Mouse (Mus musculus): Measurements from ENCODE around the gene St6galnac3. TPM values are rescaled to one million over a fixed set of nuclear protein-coding genes. Genes with fewer than 3 reads are reported as not detected.

Gene St6galnac3
- polyA plus RNA-seq, 1 experiment, result not detected

GRCm38 (mm10) chr3:153662796-153663195, 62.2 kb downstream of the St6galnac3 start:
- Histone ChIP-seq H3K4me1 (ENCODE audit: control insufficient read depth, insufficient read depth, low read length) (no peaks in the 10 kb centered on the region), H3K4me3 (ENCODE audit: insufficient read depth, low read length) (no peak overlapping the region), H3K27ac (ENCODE audit: insufficient read depth, low read depth, low read length) (no peak overlapping the region)
- TF ChIP-seq CTCF (IDR thresholded peaks at IDR 0.05; ENCODE audit: low read depth, low read length), result no peak
- TF ChIP-seq POLR2A (IDR thresholded peaks at IDR 0.05; ENCODE audit: borderline replicate concordance, low read depth, low read length), result no peak

GRCm38 (mm10) chr3:153661927-153662326, 63.0 kb downstream of the St6galnac3 start:
- Histone ChIP-seq H3K4me1 (ENCODE audit: control insufficient read depth, insufficient read depth, low read length) (no peaks in the 10 kb centered on the region), H3K4me3 (ENCODE audit: insufficient read depth, low read length) (no peak overlapping the region), H3K27ac (ENCODE audit: insufficient read depth, low read depth, low read length) (no peak overlapping the region)
- TF ChIP-seq POLR2A (IDR thresholded peaks at IDR 0.05; ENCODE audit: borderline replicate concordance, low read depth, low read length) (no peak), CTCF (IDR thresholded peaks at IDR 0.05; ENCODE audit: low read depth, low read length) (no peak)

DNA sequence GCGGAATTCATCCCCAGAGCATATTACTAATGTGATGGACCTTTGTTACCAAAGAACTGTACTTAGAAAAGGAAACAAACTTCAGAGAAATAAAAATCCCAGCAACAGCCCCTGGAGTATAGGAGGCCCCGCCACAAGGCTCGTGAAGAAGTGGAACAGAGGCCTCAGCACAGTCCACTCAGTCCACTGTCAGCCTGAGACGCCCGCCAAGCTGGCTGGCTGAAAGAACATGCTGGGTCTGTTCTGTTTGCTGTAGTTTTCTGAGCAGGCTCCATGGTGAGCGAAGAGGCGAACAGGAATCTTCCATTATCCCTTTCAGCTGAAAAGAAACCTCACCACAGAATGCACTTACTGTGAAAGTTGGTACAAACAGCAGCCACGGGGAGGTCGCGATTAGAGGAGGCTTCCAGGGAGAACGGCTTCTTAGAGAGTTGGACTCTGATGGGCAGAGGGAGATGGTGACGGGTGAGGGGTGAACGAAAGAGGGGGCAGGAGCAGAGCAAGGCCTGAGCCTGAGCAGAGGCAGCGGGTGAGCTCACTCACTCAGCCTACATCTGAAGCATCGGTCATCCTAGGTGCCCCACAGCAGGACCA, 65.3 kb downstream of the St6galnac3 start:
- Histone ChIP-seq H3K4me1 (ENCODE audit: control insufficient read depth, insufficient read depth, low read length) (no peaks in the 10 kb centered on the region), H3K4me3 (ENCODE audit: insufficient read depth, low read length) (no peak overlapping the region), H3K27ac (ENCODE audit: insufficient read depth, low read depth, low read length) (no peak overlapping the region)
- TF ChIP-seq POLR2A (IDR thresholded peaks at IDR 0.05; ENCODE audit: borderline replicate concordance, low read depth, low read length), result no peak
- TF ChIP-seq CTCF (IDR thresholded peaks at IDR 0.05; ENCODE audit: low read depth, low read length), result no peak

DNA sequence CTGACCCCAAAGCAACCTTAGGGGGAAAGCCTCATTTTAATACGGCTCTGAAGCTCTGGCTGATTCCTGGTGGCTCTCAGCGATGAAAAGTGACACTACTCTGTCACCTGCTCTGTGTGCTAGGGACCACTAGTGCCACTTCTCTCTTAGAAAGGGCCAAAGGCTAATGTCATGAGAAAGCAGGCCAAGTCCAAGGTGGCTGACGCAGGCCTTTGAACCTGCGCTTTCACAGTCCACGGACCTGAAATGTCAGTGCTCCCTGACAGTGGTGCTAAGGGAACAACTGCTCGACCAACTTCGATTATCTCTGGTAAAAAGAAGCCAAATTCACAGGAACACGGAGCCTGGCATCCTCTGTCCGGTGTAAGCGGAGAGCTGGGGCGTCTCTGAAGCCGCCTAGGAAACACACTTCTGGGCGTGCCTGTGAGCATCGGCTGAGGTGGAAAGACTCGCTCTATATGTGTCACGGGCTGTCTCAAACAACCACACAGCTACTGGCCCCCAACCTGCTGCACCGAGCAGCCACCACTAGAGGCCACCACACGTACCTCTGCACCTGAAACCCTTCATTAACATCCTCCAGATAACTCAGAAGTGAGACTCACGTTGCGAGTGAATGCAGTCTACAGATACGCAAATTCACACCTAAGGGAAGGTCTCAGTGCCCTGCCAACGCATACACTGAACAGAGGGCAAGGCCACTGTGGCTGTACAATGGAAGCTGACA, 66.8 kb downstream of the St6galnac3 start:
- Histone ChIP-seq H3K27ac (ENCODE audit: insufficient read depth, low read depth, low read length) (no peak overlapping the region), H3K4me1 (ENCODE audit: control insufficient read depth, insufficient read depth, low read length) (no peaks in the 10 kb centered on the region), H3K4me3 (ENCODE audit: insufficient read depth, low read length) (no peak overlapping the region)
- no peak for TF ChIP-seq CTCF (IDR thresholded peaks at IDR 0.05; ENCODE audit: low read depth, low read length)
- TF ChIP-seq POLR2A (IDR thresholded peaks at IDR 0.05; ENCODE audit: borderline replicate concordance, low read depth, low read length), result no peak

DNA sequence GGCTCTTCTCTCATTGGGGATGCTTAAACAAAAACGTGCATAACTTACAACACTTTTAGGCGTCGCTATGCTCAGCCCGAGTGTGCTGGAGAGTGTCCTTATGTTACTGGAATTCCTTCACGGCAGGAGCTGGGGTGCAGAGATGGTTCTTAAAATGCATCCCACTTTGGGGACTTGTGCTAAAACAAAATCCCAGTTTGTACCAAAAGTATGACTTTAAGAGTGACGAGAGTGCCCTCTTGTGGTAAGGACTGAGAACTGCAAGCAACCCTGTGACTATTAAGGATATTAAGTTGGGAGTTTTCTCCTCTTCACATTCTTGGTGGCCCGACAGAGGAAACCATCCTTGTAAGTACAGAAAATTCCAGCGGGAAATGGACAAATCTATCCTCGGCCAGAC, 69.9 kb downstream of the St6galnac3 start:
- H3K4me1 ChIP-seq (ENCODE audit: control insufficient read depth, insufficient read depth, low read length), result no peaks in the 10 kb centered on the region
- H3K27ac ChIP-seq (ENCODE audit: insufficient read depth, low read depth, low read length), result no peak overlapping the region
- no peak overlapping the region for H3K4me3 ChIP-seq (ENCODE audit: insufficient read depth, low read length)
- TF ChIP-seq CTCF (IDR thresholded peaks at IDR 0.05; ENCODE audit: low read depth, low read length), result peak; percentile 29; the same call in 1 of the 2 replicates
- TF ChIP-seq POLR2A (IDR thresholded peaks at IDR 0.05; ENCODE audit: borderline replicate concordance, low read depth, low read length), result no peak

- Histone ChIP-seq H3K4me1 (ENCODE audit: control insufficient read depth, insufficient read depth, low read length) (no peaks in the 10 kb centered on the region), H3K4me3 (ENCODE audit: insufficient read depth, low read length) (no peak overlapping the region), H3K27ac (ENCODE audit: insufficient read depth, low read depth, low read length) (no peak overlapping the region)
- TF ChIP-seq POLR2A (IDR thresholded peaks at IDR 0.05; ENCODE audit: borderline replicate concordance, low read depth, low read length) (no peak), CTCF (IDR thresholded peaks at IDR 0.05; ENCODE audit: low read depth, low read length) (no peak)
Measured at GRCm38 (mm10) chr3:153652850-153653249, 72.1 kb downstream of the St6galnac3 start.

GRCm38 (mm10) chr3:153648713-153649112, 76.3 kb downstream of the St6galnac3 start:
- no peak overlapping the region for H3K4me3 ChIP-seq (ENCODE audit: insufficient read depth, low read length)
- no peak for TF ChIP-seq CTCF (IDR thresholded peaks at IDR 0.05; ENCODE audit: low read depth, low read length)
- TF ChIP-seq POLR2A (IDR thresholded peaks at IDR 0.05; ENCODE audit: borderline replicate concordance, low read depth, low read length), result no peak
- no peaks in the 10 kb centered on the region for H3K4me1 ChIP-seq (ENCODE audit: control insufficient read depth, insufficient read depth, low read length)
- H3K27ac ChIP-seq (ENCODE audit: insufficient read depth, low read depth, low read length), result no peak overlapping the region

DNA sequence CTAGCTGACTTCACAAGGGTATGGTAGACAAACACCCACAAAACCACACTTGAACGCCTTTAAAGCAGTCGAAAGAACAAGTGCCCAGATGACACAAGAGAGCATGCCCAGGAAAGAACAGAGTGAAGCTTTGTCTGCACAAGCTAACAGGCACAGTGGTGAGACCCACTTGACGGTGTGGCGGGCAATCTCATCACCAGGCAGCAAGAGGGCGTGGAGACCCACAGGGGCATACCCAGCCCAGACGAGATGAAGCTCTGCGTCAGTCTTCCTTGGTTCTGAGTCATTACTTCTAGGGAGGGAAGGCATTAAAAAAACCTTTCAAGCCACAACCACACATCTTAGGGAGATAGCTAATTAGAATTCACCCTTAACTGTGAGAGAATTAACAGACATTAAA, 79.2 kb downstream of the St6galnac3 start:
- no peak for TF ChIP-seq POLR2A (IDR thresholded peaks at IDR 0.05; ENCODE audit: borderline replicate concordance, low read depth, low read length)
- no peak for TF ChIP-seq CTCF (IDR thresholded peaks at IDR 0.05; ENCODE audit: low read depth, low read length)
- Histone ChIP-seq H3K4me1 (ENCODE audit: control insufficient read depth, insufficient read depth, low read length) (no peaks in the 10 kb centered on the region), H3K4me3 (ENCODE audit: insufficient read depth, low read length) (no peak overlapping the region), H3K27ac (ENCODE audit: insufficient read depth, low read depth, low read length) (no peak overlapping the region)

- Histone ChIP-seq H3K4me3 (ENCODE audit: insufficient read depth, low read length) (no peak overlapping the region), H3K4me1 (ENCODE audit: control insufficient read depth, insufficient read depth, low read length) (no peaks in the 10 kb centered on the region), H3K27ac (ENCODE audit: insufficient read depth, low read depth, low read length) (no peak overlapping the region)
- TF ChIP-seq POLR2A (IDR thresholded peaks at IDR 0.05; ENCODE audit: borderline replicate concordance, low read depth, low read length), result no peak
- TF ChIP-seq CTCF (IDR thresholded peaks at IDR 0.05; ENCODE audit: low read depth, low read length), result no peak
Measured at GRCm38 (mm10) chr3:153643822-153644519, 81.0 kb downstream of the St6galnac3 start.

GRCm38 (mm10) chr3:153642826-153643225, 82.1 kb downstream of the St6galnac3 start:
- Histone ChIP-seq H3K4me3 (ENCODE audit: insufficient read depth, low read length) (no peak overlapping the region), H3K4me1 (ENCODE audit: control insufficient read depth, insufficient read depth, low read length) (no peaks in the 10 kb centered on the region), H3K27ac (ENCODE audit: insufficient read depth, low read depth, low read length) (no peak overlapping the region)
- TF ChIP-seq POLR2A (IDR thresholded peaks at IDR 0.05; ENCODE audit: borderline replicate concordance, low read depth, low read length), result no peak
- TF ChIP-seq CTCF (IDR thresholded peaks at IDR 0.05; ENCODE audit: low read depth, low read length), result no peak
